Mouse (Mus musculus) heart, adult 2 months (tissue): ENCODE data around the gene Lrrc4c. TPM values are rescaled to one million over a fixed set of nuclear protein-coding genes. Genes with fewer than 3 reads are reported as not detected.

Source experiments
- DNase-seq, 2 experiments: peaks; one replicate each; pipeline ENCODE4 v3.0.0; 2021
- H3K27ac ChIP-seq: fragments of 200-600 bp; 2 replicates; pipeline ENCODE4 v1.8.1; 2022
- H3K27me3 ChIP-seq: fragments of 200-500 bp; 2 replicates; pipeline ENCODE4 v1.6.1; 2012; ENCODE audit warnings: mild to moderate bottlenecking, low read length, inconsistent platforms, mixed read lengths; ENCODE audit not compliant: control insufficient read depth, insufficient read depth
- H3K36me3 ChIP-seq: fragments of 200-500 bp; 2 replicates; pipeline ENCODE4 v1.6.1; 2012; ENCODE audit warnings: low read length, inconsistent platforms; ENCODE audit not compliant: control insufficient read depth, insufficient read depth
- H3K4me1 ChIP-seq: fragments of 200-500 bp; 2 replicates; pipeline ENCODE4 v1.6.1; 2011; ENCODE audit warnings: low read length; ENCODE audit not compliant: control insufficient read depth, insufficient read depth
- H3K4me3 ChIP-seq: fragments of 200-600 bp; 2 replicates; pipeline ENCODE4 v1.8.1; 2022
- H3K79me2 ChIP-seq: fragments of 200-500 bp; replicated peaks from 2 replicates; pipeline ENCODE4 v1.6.1; 2012; ENCODE audit warnings: mild to moderate bottlenecking, inconsistent platforms, low read length, moderate library complexity, mixed read lengths; ENCODE audit not compliant: control insufficient read depth, insufficient read depth
- H3K9ac ChIP-seq: fragments of 200-500 bp; 2 replicates; pipeline ENCODE4 v1.6.1; 2012; ENCODE audit warnings: low read depth, mild to moderate bottlenecking, control low read depth, inconsistent platforms, low read length, mixed read lengths
- CTCF ChIP-seq: fragments of 200-600 bp; IDR thresholded peaks from 2 replicates; pipeline ENCODE4 v1.8.1; 2022; ENCODE audit warnings: antibody characterized with exemption, mild to moderate bottlenecking, moderate library complexity
- EP300 ChIP-seq: fragments of 200-500 bp; IDR thresholded peaks from 2 replicates; pipeline ENCODE4 v1.6.1; 2011; ENCODE audit warnings: low read depth, low read length, control low read depth; ENCODE audit not compliant: insufficient read depth
- POLR2A ChIP-seq: fragments of 200-500 bp; IDR thresholded peaks from 2 replicates; pipeline ENCODE4 v1.6.1; 2011; ENCODE audit warnings: mild to moderate bottlenecking, low read depth, low read length, control low read depth; ENCODE audit not compliant: insufficient read depth
- WGBS: fragments of 180-500 bp; shearing (Covaris S2); methylation state at CpG from one replicate; pipeline ENCODE4 v1.1.7; 2018; 5-methylcytosine and 5-hydroxymethylcytosine counted together
- intact Hi-C: fragments of 180-260 bp; cut with DNase I; formaldehyde crosslinking; loops from one replicate; pipeline ENCODE4 v1.15.1; 2025
- polyA plus RNA-seq: library from polyadenylated mRNA; depleted of rRNA; stranded (reverse); fragments of >200 nt; gene quantifications from 2 replicates; pipeline ENCODE4 v1.2.3, GENCODE M21; 2012
- total RNA-seq, 2 experiments: library from RNA; stranded (reverse); gene quantifications; 2 replicates each; pipeline ENCODE4 v1.2.3; 2021

Gene Lrrc4c
- total and polyA plus RNA-seq, 3 experiments: 0.20 to 0.39 (median 0.23) TPM

GRCm38 (mm10) chr2:97544673-97545071, 1226.7 kb downstream of the Lrrc4c start:
- H3K4me1 ChIP-seq: no peaks in the 10 kb centered on the region
- H3K27ac ChIP-seq: no peak overlapping the region
- no peaks in the 10 kb centered on the region for H3K36me3 ChIP-seq
- H3K79me2 ChIP-seq: no peaks in the 10 kb centered on the region
- no peak overlapping the region for H3K4me3 ChIP-seq
- no peak for TF ChIP-seq EP300
- TF ChIP-seq CTCF: no peak
- no peak for TF ChIP-seq POLR2A
- H3K9ac ChIP-seq: no peak overlapping the region
- DNase-seq: no peak
- intact Hi-C loops: no loop called here
- H3K27me3 ChIP-seq: no peaks in the 10 kb centered on the region

- Histone ChIP-seq H3K79me2 (no peaks in the 10 kb centered on the region), H3K9ac (no peak overlapping the region), H3K27me3 (no peaks in the 10 kb centered on the region), H3K4me3 (no peak overlapping the region), H3K4me1 (no peaks in the 10 kb centered on the region), H3K27ac (no peak overlapping the region), H3K36me3 (no peaks in the 10 kb centered on the region)
- TF ChIP-seq POLR2A (no peak), CTCF (no peak), EP300 (no peak)
- WGBS: 60% methylated on average over 1 of the region's 1 CpGs
- intact Hi-C loops: no loop called here
- no peak for DNase-seq
These were observed 1228.0 kb downstream of the Lrrc4c start for GRCm38 (mm10) chr2:97545946-97546345.

DNA sequence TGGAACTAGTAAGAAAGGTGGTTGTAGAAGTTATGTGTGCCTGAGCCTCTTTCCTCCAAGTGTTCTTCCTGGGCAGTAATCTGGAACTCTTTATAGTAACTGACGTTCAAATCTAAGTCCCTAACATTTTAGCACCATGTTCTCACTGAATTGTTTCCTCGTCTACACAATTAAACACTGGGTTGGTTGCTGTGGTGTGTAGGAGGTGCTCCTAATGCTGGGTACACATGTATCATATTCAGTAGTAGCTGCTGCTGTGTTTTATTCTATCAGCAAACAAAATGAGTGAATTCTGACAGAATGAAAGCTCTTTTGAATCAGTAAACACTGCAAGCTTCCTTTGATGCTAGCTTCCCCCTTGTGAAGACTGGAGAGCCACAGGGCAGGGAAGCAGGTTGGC, 1246.5 kb downstream of the Lrrc4c start:
- DNase-seq: no peak
- H3K9ac ChIP-seq: no peak overlapping the region
- intact Hi-C loops: no loop called here

DNA sequence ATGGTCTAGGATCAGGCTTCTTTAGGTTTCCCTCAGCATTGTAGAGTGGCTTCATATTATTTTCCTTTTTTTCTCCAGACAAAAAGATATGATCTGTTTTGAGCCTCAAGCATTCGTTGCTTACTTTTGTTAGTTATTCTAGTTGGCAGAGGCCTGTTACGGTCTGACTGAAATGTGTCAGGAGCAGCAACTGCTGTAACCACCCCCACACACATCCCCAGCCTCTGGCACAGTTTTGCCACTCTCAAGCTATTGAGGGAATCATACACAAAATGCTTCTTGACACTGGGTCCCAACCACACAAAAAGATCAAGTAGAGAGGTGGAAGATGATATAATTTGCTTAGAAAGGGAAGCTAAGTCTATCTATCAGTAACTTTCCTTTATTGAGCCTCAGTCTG, 1251.0 kb downstream of the Lrrc4c start:
- 77% methylated on average over 2 of the region's 2 CpGs for WGBS
- H3K27me3 ChIP-seq: no peaks in the 10 kb centered on the region
- H3K9ac ChIP-seq: no peak overlapping the region
- no peak for TF ChIP-seq POLR2A
- no peak for DNase-seq
- intact Hi-C loops: no loop called here
- no peaks in the 10 kb centered on the region for H3K4me1 ChIP-seq
- H3K79me2 ChIP-seq: no peaks in the 10 kb centered on the region
- no peaks in the 10 kb centered on the region for H3K36me3 ChIP-seq
- H3K27ac ChIP-seq: no peak overlapping the region
- H3K4me3 ChIP-seq: no peak overlapping the region

More for the DNA sequence above, 1246.5 kb downstream of the Lrrc4c start:
- Histone ChIP-seq H3K36me3 (no peaks in the 10 kb centered on the region), H3K79me2 (no peaks in the 10 kb centered on the region), H3K27me3 (no peaks in the 10 kb centered on the region), H3K27ac (no peak overlapping the region), H3K4me3 (no peak overlapping the region), H3K4me1 (no peaks in the 10 kb centered on the region)
- 41% methylated on average over 2 of the region's 2 CpGs for WGBS
- TF ChIP-seq EP300 (no peak), POLR2A (no peak), CTCF (no peak)

DNA sequence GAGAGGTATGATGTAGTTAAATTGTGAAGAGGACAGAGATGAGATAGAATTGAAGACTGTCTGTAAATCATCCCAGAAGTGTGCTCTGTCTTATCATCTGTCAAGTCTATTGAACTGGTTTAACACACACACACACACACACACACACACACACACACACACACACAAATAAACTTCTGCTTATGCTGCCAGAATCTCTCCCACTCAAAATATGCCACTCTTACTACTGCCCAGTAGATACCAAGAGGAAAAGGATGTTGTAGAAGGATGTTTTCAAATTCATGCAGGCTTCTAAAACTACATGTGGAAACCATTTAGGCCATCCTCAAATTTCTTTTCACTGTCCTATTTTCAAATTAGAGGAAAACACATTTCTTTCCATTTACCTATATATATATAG, 1257.0 kb downstream of the Lrrc4c start:
- intact Hi-C loops: no loop called here
- Histone ChIP-seq H3K36me3 (no peaks in the 10 kb centered on the region), H3K4me1 (no peaks in the 10 kb centered on the region), H3K9ac (no peak overlapping the region), H3K27ac (no peak overlapping the region), H3K27me3 (no peaks in the 10 kb centered on the region), H3K79me2 (no peaks in the 10 kb centered on the region), H3K4me3 (no peak overlapping the region)
- DNase-seq: no peak
- TF ChIP-seq EP300: no peak
- TF ChIP-seq POLR2A: no peak
- TF ChIP-seq CTCF: no peak

GRCm38 (mm10) chr2:97581132-97581531, 1263.2 kb downstream of the Lrrc4c start:
- Histone ChIP-seq H3K36me3 (no peaks in the 10 kb centered on the region), H3K79me2 (no peaks in the 10 kb centered on the region), H3K9ac (no peak overlapping the region), H3K4me1 (no peaks in the 10 kb centered on the region), H3K4me3 (no peak overlapping the region), H3K27ac (no peak overlapping the region), H3K27me3 (no peaks in the 10 kb centered on the region)
- DNase-seq: no peak
- intact Hi-C loops: no loop called here
- WGBS: 63% methylated on average over 2 of the region's 2 CpGs
- TF ChIP-seq EP300: no peak
- no peak for TF ChIP-seq CTCF
